Mouse (Mus musculus) liver, embryonic 12.5 days (tissue): ENCODE measurements around the gene Sorbs1. TPM values are rescaled to one million over a fixed set of nuclear protein-coding genes. Genes with fewer than 3 reads are reported as not detected.

Source experiments
- ATAC-seq: fragments of 200-750 bp; cut with Nextera tagmentation; 2 replicates; pipeline ENCODE4 v1.8.0; 2017; ENCODE audit warnings: moderate number of reproducible peaks, mild to moderate bottlenecking, moderate library complexity
- H3K27ac ChIP-seq: fragments of 300-500 bp; sonication (generic); 2 replicates; pipeline ENCODE4 v1.5.1; 2016; ENCODE audit warnings: mild to moderate bottlenecking
- H3K27me3 ChIP-seq: fragments of 300-500 bp; sonication (generic); replicated peaks from 2 replicates; pipeline ENCODE4 v1.6.1; 2016; ENCODE audit warnings: mild to moderate bottlenecking, moderate library complexity
- H3K36me3 ChIP-seq: fragments of 300-500 bp; sonication (generic); 2 replicates; pipeline ENCODE4 v1.6.1; 2016; ENCODE audit warnings: mild to moderate bottlenecking, moderate library complexity
- H3K4me1 ChIP-seq: fragments of 300-500 bp; sonication (generic); 2 replicates; pipeline ENCODE4 v1.6.1; 2016
- H3K4me2 ChIP-seq: fragments of 300-500 bp; sonication (generic); 2 replicates; pipeline ENCODE4 v1.6.1; 2016; ENCODE audit warnings: mild to moderate bottlenecking, moderate library complexity
- H3K4me3 ChIP-seq: fragments of 300-500 bp; sonication (generic); 2 replicates; pipeline ENCODE4 v1.5.1; 2016; ENCODE audit warnings: mild to moderate bottlenecking, moderate library complexity
- H3K9ac ChIP-seq: fragments of 300-500 bp; sonication (generic); 2 replicates; pipeline ENCODE4 v1.6.1; 2016; ENCODE audit warnings: mild to moderate bottlenecking, moderate library complexity
- H3K9me3 ChIP-seq: fragments of 300-500 bp; sonication (generic); replicated peaks from 2 replicates; pipeline ENCODE4 v1.6.1; 2016; ENCODE audit warnings: mild to moderate bottlenecking, moderate library complexity
- WGBS: fragments of 180-500 bp; shearing (Covaris S2); methylation state at CpG from one replicate; pipeline ENCODE4 v1.1.7; 2016; ENCODE audit not compliant: insufficient replicate concordance; 5-methylcytosine and 5-hydroxymethylcytosine counted together
- polyA plus RNA-seq: library from polyadenylated mRNA; unstranded; fragments of >200 nt; fragmentation: Nextera tagmentation; extraction: Ambion mirVana; gene quantifications from 2 replicates; pipeline ENCODE4 v1.2.1, GENCODE M21; 2016

Gene Sorbs1
- polyA plus RNA-seq, 1 experiment from 2014 or later = 35.1 TPM

- 77% methylated on average over 5 of the region's 5 CpGs for WGBS
- H3K4me1 ChIP-seq = peaks cover 6% of the 10 kb centered on the region; the same call in 1 of the 2 replicates
Measured at GRCm38 (mm10) chr19:40469792-40470191, 43.8 kb downstream of the Sorbs1 start.

GRCm38 (mm10) chr19:40468308-40468707 is 45.3 kb downstream of the Sorbs1 start:
- Histone ChIP-seq H3K36me3 (no peaks in the 10 kb centered on the region; the same call in 1 of the 2 replicates), H3K27me3 (no peaks in the 10 kb centered on the region), H3K9me3 (0 out of 2 replicates have a peak, but pooled peaks cover 3% of the 10 kb centered on the region), H3K9ac (no peak overlapping the region), H3K4me1 (peaks cover 8% of the 10 kb centered on the region), H3K27ac (no peak overlapping the region), H3K4me3 (no peak overlapping the region), H3K4me2 (no peak overlapping the region)
- 91% methylated on average over 3 of the region's 3 CpGs for WGBS
- ATAC-seq = no peak

More at GRCm38 (mm10) chr19:40469792-40470191, 43.8 kb downstream of the Sorbs1 start:
- H3K9ac ChIP-seq = no peak overlapping the region
- H3K4me2 ChIP-seq = no peak overlapping the region
- H3K27me3 ChIP-seq = no peaks in the 10 kb centered on the region
- no peak overlapping the region for H3K27ac ChIP-seq
- H3K9me3 ChIP-seq = 0 out of 2 replicates have a peak, but pooled peaks cover 3% of the 10 kb centered on the region
- H3K36me3 ChIP-seq = no peaks in the 10 kb centered on the region; the same call in 1 of the 2 replicates
- H3K4me3 ChIP-seq = no peak overlapping the region
- ATAC-seq = no peak

GRCm38 (mm10) chr19:40467810-40468209 is 45.8 kb downstream of the Sorbs1 start:
- H3K27ac ChIP-seq = no peak overlapping the region
- 0 out of 2 replicates have a peak, but pooled peaks cover 3% of the 10 kb centered on the region for H3K9me3 ChIP-seq
- H3K4me2 ChIP-seq = no peak overlapping the region
- ATAC-seq = no peak
- no peak overlapping the region for H3K4me3 ChIP-seq
- no peaks in the 10 kb centered on the region; the same call in 1 of the 2 replicates for H3K36me3 ChIP-seq
- H3K27me3 ChIP-seq = no peaks in the 10 kb centered on the region
- WGBS = 80% methylated on average over 9 of the region's 9 CpGs
- H3K9ac ChIP-seq = no peak overlapping the region
- peaks cover 13% of the 10 kb centered on the region for H3K4me1 ChIP-seq

GRCm38 (mm10) chr19:40465339-40465738 is 48.2 kb downstream of the Sorbs1 start:
- no peak overlapping the region for H3K27ac ChIP-seq
- no peaks in the 10 kb centered on the region; the same call in 1 of the 2 replicates for H3K36me3 ChIP-seq
- 80% methylated on average over 3 of the region's 3 CpGs for WGBS
- no peak overlapping the region for H3K4me2 ChIP-seq
- no peak for ATAC-seq
- no peaks in the 10 kb centered on the region for H3K27me3 ChIP-seq
- H3K4me3 ChIP-seq = no peak overlapping the region
- 0 out of 2 replicates have a peak, but pooled peaks cover 3% of the 10 kb centered on the region for H3K9me3 ChIP-seq
- peaks cover 29% of the 10 kb centered on the region for H3K4me1 ChIP-seq
- no peak overlapping the region for H3K9ac ChIP-seq

GRCm38 (mm10) chr19:40464408-40464807 is 49.2 kb downstream of the Sorbs1 start:
- ATAC-seq = no peak
- Histone ChIP-seq H3K27ac (no peak overlapping the region), H3K4me1 (peaks cover 35% of the 10 kb centered on the region), H3K9me3 (0 out of 2 replicates have a peak, but pooled peaks cover 3% of the 10 kb centered on the region), H3K4me3 (no peak overlapping the region), H3K27me3 (no peaks in the 10 kb centered on the region), H3K36me3 (no peaks in the 10 kb centered on the region; the same call in 1 of the 2 replicates), H3K9ac (no peak overlapping the region), H3K4me2 (no peak overlapping the region)
- 85% methylated on average over 9 of the region's 9 CpGs for WGBS

- H3K4me2 ChIP-seq = no peak overlapping the region
- no peak overlapping the region for H3K4me3 ChIP-seq
- WGBS = 50% methylated on average over 6 of the region's 6 CpGs
- no peak overlapping the region for H3K9ac ChIP-seq
- 0 out of 2 replicates have a peak, but pooled peaks cover 3% of the 10 kb centered on the region for H3K9me3 ChIP-seq
- H3K4me1 ChIP-seq = peaks cover 38% of the 10 kb centered on the region
- H3K27me3 ChIP-seq = no peaks in the 10 kb centered on the region
- H3K36me3 ChIP-seq = no peaks in the 10 kb centered on the region; the same call in 1 of the 2 replicates
- no peak overlapping the region for H3K27ac ChIP-seq
- no peak for ATAC-seq
Measured at GRCm38 (mm10) chr19:40462892-40463291, 50.7 kb downstream of the Sorbs1 start.

- no peak overlapping the region for H3K27ac ChIP-seq
- H3K4me3 ChIP-seq = no peak overlapping the region
- peaks cover 38% of the 10 kb centered on the region for H3K4me1 ChIP-seq
- no peaks in the 10 kb centered on the region for H3K27me3 ChIP-seq
- WGBS = 69% methylated on average over 2 of the region's 2 CpGs
- H3K9ac ChIP-seq = no peak overlapping the region
- no peak for ATAC-seq
- no peaks in the 10 kb centered on the region; the same call in 1 of the 2 replicates for H3K36me3 ChIP-seq
- 0 out of 2 replicates have a peak, but pooled peaks cover 3% of the 10 kb centered on the region for H3K9me3 ChIP-seq
- no peak overlapping the region for H3K4me2 ChIP-seq
Measured at GRCm38 (mm10) chr19:40462481-40462880, 51.1 kb downstream of the Sorbs1 start.

- Histone ChIP-seq H3K36me3 (no peaks in the 10 kb centered on the region), H3K9me3 (no peaks in the 10 kb centered on the region), H3K4me2 (no peak overlapping the region), H3K4me1 (peaks cover 38% of the 10 kb centered on the region), H3K4me3 (no peak overlapping the region), H3K27ac (no peak overlapping the region), H3K27me3 (no peaks in the 10 kb centered on the region), H3K9ac (no peak overlapping the region)
- no peak for ATAC-seq
- 64% methylated on average over 1 of the region's 1 CpGs for WGBS
Measured at GRCm38 (mm10) chr19:40461662-40462061, 51.9 kb downstream of the Sorbs1 start.

GRCm38 (mm10) chr19:40460854-40461490 is 52.6 kb downstream of the Sorbs1 start:
- H3K9me3 ChIP-seq = no peaks in the 10 kb centered on the region
- no peak overlapping the region for H3K27ac ChIP-seq
- H3K4me3 ChIP-seq = no peak overlapping the region
- peaks cover 44% of the 10 kb centered on the region for H3K4me1 ChIP-seq
- H3K4me2 ChIP-seq = no peak overlapping the region
- 39% methylated on average over 9 of the region's 9 CpGs for WGBS
- H3K27me3 ChIP-seq = no peaks in the 10 kb centered on the region
- ATAC-seq = peak; percentile 70; the same call in 1 of the 2 replicates
- no peak overlapping the region for H3K9ac ChIP-seq
- H3K36me3 ChIP-seq = no peaks in the 10 kb centered on the region

- ATAC-seq = no peak
- 9% methylated on average over 1 of the region's 1 CpGs for WGBS
Measured at GRCm38 (mm10) chr19:40459338-40459737, 54.2 kb downstream of the Sorbs1 start.

GRCm38 (mm10) chr19:40458806-40459205 is 54.8 kb downstream of the Sorbs1 start:
- Histone ChIP-seq H3K4me1 (peaks cover 45% of the 10 kb centered on the region), H3K27me3 (no peaks in the 10 kb centered on the region), H3K4me3 (no peak overlapping the region), H3K4me2 (no peak overlapping the region), H3K9ac (no peak overlapping the region), H3K36me3 (no peaks in the 10 kb centered on the region), H3K9me3 (no peaks in the 10 kb centered on the region), H3K27ac (no peak overlapping the region)
- no peak for ATAC-seq
- WGBS = 87% methylated on average over 3 of the region's 3 CpGs

More at GRCm38 (mm10) chr19:40459338-40459737, 54.2 kb downstream of the Sorbs1 start:
- Histone ChIP-seq H3K9ac (no peak overlapping the region), H3K4me3 (no peak overlapping the region), H3K4me2 (no peak overlapping the region), H3K27ac (no peak overlapping the region), H3K36me3 (no peaks in the 10 kb centered on the region), H3K9me3 (no peaks in the 10 kb centered on the region), H3K4me1 (peaks cover 45% of the 10 kb centered on the region), H3K27me3 (no peaks in the 10 kb centered on the region)

- H3K4me1 ChIP-seq = peaks cover 15% of the 10 kb centered on the region
- WGBS = 80% methylated on average over 4 of the region's 4 CpGs
- no peak for ATAC-seq
Measured at GRCm38 (mm10) chr19:40455248-40455647, 58.3 kb downstream of the Sorbs1 start.

More at GRCm38 (mm10) chr19:40455248-40455647, 58.3 kb downstream of the Sorbs1 start:
- H3K4me2 ChIP-seq = no peak overlapping the region
- H3K36me3 ChIP-seq = peaks cover 15% of the 10 kb centered on the region
- H3K9ac ChIP-seq = no peak overlapping the region
- H3K4me3 ChIP-seq = no peak overlapping the region
- H3K27ac ChIP-seq = no peak overlapping the region
- H3K9me3 ChIP-seq = peaks cover 7% of the 10 kb centered on the region; the same call in 1 of the 2 replicates
- H3K27me3 ChIP-seq = no peaks in the 10 kb centered on the region
